Mouse (Mus musculus): ENCODE results near the gene Tcea3. TPM values are rescaled to one million over a fixed set of nuclear protein-coding genes. Genes with fewer than 3 reads are reported as not detected.
A peak's percentile ranks its signal among the peaks of the same experiment; 100 is the strongest.

The Tcea3 gene
- polyA plus RNA-seq, 1 experiment from 2014 or later: 37.6 TPM

DNA sequence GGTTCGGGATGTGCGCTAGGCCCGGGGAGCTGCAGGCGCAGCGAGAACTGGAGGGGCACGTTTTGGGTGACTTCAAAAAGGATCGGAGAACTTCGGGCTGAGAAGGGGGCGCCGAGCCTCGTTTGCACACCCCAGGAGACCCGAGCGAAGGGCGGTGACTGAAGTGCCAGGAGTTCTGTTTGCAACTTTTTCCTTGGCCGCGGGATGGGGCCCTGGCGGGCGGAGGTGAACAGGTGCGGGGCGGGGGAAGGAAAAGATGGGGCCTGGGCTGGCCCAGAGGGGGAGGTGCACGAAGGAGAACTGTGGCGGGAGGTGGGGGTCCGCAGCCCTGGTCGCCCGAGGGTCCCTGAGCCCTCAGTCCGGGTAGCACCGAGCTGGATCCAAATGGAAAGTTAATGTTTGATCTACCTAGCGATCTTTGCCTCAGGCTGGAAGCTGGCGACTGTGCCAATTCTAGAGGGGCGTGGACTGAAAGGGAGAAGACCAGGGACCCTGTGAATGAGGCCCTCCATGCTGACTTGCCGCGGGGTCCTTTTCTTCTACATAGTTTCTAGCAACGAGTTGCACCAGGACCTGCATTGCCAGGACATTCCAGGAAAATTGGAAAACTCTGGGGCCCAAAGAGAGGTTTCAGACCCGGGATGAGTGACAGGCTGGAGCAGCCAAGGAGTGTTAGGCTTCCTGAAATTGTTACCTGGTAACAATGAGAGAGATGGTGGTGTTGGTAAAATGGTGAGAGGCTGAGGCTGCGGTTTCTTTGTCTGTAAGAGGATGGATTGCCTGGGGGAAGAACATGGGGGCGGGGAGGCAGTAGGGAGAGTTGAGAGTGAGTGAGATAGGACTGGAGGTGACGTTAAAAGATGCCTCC is 1.2 kb downstream of the Tcea3 start:
- no peak for TF ChIP-seq EP300 (IDR thresholded peaks at IDR 0.05; ENCODE audit: low read depth)
- no peak for TF ChIP-seq CTCF (IDR thresholded peaks at IDR 0.05; ENCODE audit: low read depth)
- Histone ChIP-seq H3K9ac (replicated peaks) (peak overlapping the region; percentile 54), H3K36me3 (replicated peaks; ENCODE audit: insufficient read depth, low read length) (0 out of 2 replicates have a peak, but pooled peaks cover 5% of the 10 kb centered on the region), H3K27ac (ENCODE audit: low read depth) (peak overlapping the region; percentile 51), H3K4me1 (ENCODE audit: insufficient read depth) (peaks cover 17% of the 10 kb centered on the region), H3K27me3 (ENCODE audit: insufficient read depth, low read length) (peaks cover 46% of the 10 kb centered on the region), H3K4me2 (ENCODE audit: low read depth, low read length) (peak overlapping the region; percentile 82), H3K9me3 (ENCODE audit: low read length) (no peaks in the 10 kb centered on the region), H3K4me3 (ENCODE audit: low read depth, low read length) (peak overlapping the region; percentile 58)
- DNase-seq (peak; percentile 51), ATAC-seq (peak; percentile 55)
- 1% methylated on average over 34 of the region's 37 CpGs for WGBS (ENCODE audit: insufficient replicate concordance)

GRCm38 (mm10) chr4:136249332-136249647 is 1.8 kb downstream of the Tcea3 start:
- Histone ChIP-seq H3K4me2 (ENCODE audit: low read depth, low read length) (peak overlapping the region; percentile 82), H3K9me3 (ENCODE audit: low read length) (no peaks in the 10 kb centered on the region), H3K36me3 (replicated peaks; ENCODE audit: insufficient read depth, low read length) (0 out of 2 replicates have a peak, but pooled peaks cover 2% of the 10 kb centered on the region), H3K9ac (replicated peaks) (no peak overlapping the region), H3K4me3 (ENCODE audit: low read depth, low read length) (peak overlapping the region; percentile 58), H3K27me3 (ENCODE audit: insufficient read depth, low read length) (peaks cover 42% of the 10 kb centered on the region), H3K27ac (ENCODE audit: low read depth) (no peak overlapping the region; the same call in 1 of the 2 replicates), H3K4me1 (ENCODE audit: insufficient read depth) (peaks cover 17% of the 10 kb centered on the region)
- DNase-seq (no peak), ATAC-seq (no peak)
- TF ChIP-seq EP300 (IDR thresholded peaks at IDR 0.05; ENCODE audit: low read depth) (no peak), CTCF (IDR thresholded peaks at IDR 0.05; ENCODE audit: low read depth) (no peak)
- 9% methylated on average over 11 of the region's 11 CpGs for WGBS (ENCODE audit: insufficient replicate concordance)

DNA sequence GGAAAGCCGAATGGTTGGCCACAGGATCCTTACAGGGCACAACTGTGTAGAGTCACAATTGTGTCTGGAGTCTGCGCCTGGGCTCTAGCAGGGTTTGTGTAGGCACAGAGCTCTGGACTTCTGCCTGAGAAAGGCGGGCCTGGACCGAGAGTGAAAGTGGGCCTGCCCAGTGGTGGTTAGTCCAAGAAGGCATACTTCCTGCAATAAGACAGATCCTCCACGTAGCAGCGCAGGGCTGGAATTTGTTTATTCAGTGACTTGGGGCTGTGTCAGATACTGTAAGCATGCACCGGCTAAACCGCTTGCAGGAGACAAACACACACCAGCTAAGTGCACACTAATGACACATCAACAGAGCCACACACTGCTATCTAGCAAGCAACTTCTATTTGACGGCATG is 2.3 kb downstream of the Tcea3 start:
- 0 out of 2 replicates have a peak, but pooled peaks cover 2% of the 10 kb centered on the region for H3K36me3 ChIP-seq (replicated peaks; ENCODE audit: insufficient read depth, low read length)
- H3K9ac ChIP-seq (replicated peaks): no peak overlapping the region
- H3K27ac ChIP-seq (ENCODE audit: low read depth): no peak overlapping the region
- no peaks in the 10 kb centered on the region for H3K9me3 ChIP-seq (ENCODE audit: low read length)
- H3K4me3 ChIP-seq (ENCODE audit: low read depth, low read length): no peak overlapping the region
- H3K4me2 ChIP-seq (ENCODE audit: low read depth, low read length): peak overlapping the region; percentile 82; the same call in 1 of the 2 replicates
- DNase-seq (no peak), ATAC-seq (peak; percentile 36)
- TF ChIP-seq CTCF (IDR thresholded peaks at IDR 0.05; ENCODE audit: low read depth): no peak
- TF ChIP-seq EP300 (IDR thresholded peaks at IDR 0.05; ENCODE audit: low read depth): no peak
- H3K4me1 ChIP-seq (ENCODE audit: insufficient read depth): peaks cover 17% of the 10 kb centered on the region
- WGBS (ENCODE audit: insufficient replicate concordance): 34% methylated on average over 9 of the region's 9 CpGs
- peaks cover 41% of the 10 kb centered on the region for H3K27me3 ChIP-seq (ENCODE audit: insufficient read depth, low read length)

GRCm38 (mm10) chr4:136255919-136256318 is 8.4 kb downstream of the Tcea3 start:
- Histone ChIP-seq H3K9me3 (ENCODE audit: low read length) (no peaks in the 10 kb centered on the region), H3K9ac (replicated peaks) (no peak overlapping the region), H3K4me2 (ENCODE audit: low read depth, low read length) (no peak overlapping the region), H3K27me3 (ENCODE audit: insufficient read depth, low read length) (no peaks in the 10 kb centered on the region), H3K27ac (ENCODE audit: low read depth) (no peak overlapping the region), H3K4me3 (ENCODE audit: low read depth, low read length) (no peak overlapping the region), H3K4me1 (ENCODE audit: insufficient read depth) (0 out of 2 replicates have a peak, but pooled peaks cover 5% of the 10 kb centered on the region), H3K36me3 (replicated peaks; ENCODE audit: insufficient read depth, low read length) (no peaks in the 10 kb centered on the region)
- ATAC-seq: 0 out of 2 replicates have a peak, but pooled peaks have one; percentile 20
- no peak for DNase-seq
- TF ChIP-seq EP300 (IDR thresholded peaks at IDR 0.05; ENCODE audit: low read depth) (no peak), CTCF (IDR thresholded peaks at IDR 0.05; ENCODE audit: low read depth) (no peak)
- WGBS (ENCODE audit: insufficient replicate concordance): 23% methylated on average over 6 of the region's 6 CpGs

DNA sequence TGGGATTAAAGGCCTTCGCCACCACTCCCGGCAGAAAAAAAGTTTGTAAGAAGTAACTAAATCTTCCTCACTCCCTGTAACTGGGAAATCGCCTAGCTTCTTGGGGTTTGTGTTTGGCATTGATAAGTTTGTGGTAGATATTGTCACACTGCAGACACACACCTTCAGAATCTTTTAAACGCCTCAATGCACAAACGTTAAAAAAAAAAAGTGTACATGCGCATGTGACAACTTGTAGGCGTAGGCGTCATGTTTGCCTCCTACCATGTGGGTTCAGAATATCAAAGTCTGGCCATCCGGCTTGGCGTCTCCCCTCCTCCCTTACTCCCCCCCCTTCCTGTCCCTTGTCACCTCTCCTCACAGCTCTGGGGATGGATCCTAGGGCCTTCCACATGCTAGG is 9.2 kb downstream of the Tcea3 start:
- H3K27me3 ChIP-seq (ENCODE audit: insufficient read depth, low read length): no peaks in the 10 kb centered on the region
- TF ChIP-seq EP300 (IDR thresholded peaks at IDR 0.05; ENCODE audit: low read depth) (no peak), CTCF (IDR thresholded peaks at IDR 0.05; ENCODE audit: low read depth) (no peak)
- 34% methylated on average over 10 of the region's 10 CpGs for WGBS (ENCODE audit: insufficient replicate concordance)
- no peaks in the 10 kb centered on the region for H3K9me3 ChIP-seq (ENCODE audit: low read length)
- no peaks in the 10 kb centered on the region for H3K36me3 ChIP-seq (replicated peaks; ENCODE audit: insufficient read depth, low read length)
- 0 out of 2 replicates have a peak, but pooled peaks cover 5% of the 10 kb centered on the region for H3K4me1 ChIP-seq (ENCODE audit: insufficient read depth)
- H3K4me2 ChIP-seq (ENCODE audit: low read depth, low read length): no peak overlapping the region
- H3K9ac ChIP-seq (replicated peaks): no peak overlapping the region
- no peak overlapping the region for H3K27ac ChIP-seq (ENCODE audit: low read depth)
- ATAC-seq (no peak), DNase-seq (no peak)
- no peak overlapping the region for H3K4me3 ChIP-seq (ENCODE audit: low read depth, low read length)

DNA sequence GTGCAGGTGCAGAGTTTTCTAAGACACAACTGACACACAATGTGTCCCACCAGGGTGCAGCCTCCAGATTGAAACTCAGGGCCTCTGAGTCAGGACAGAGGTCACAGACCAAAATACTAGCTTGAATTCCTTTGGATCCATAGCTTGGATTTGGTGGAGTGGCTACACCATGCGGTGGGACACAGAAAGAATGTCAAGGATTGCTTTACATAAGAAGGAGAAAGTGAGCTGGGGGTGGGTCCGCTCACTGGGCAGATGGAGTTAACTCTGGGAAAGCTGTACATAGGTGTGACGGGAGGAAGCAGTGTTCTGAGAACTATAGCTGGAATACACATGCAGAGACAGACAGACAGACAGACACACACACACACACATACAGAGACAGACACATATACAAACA is 12.4 kb downstream of the Tcea3 start:
- Histone ChIP-seq H3K27ac (ENCODE audit: low read depth) (no peak overlapping the region), H3K9me3 (ENCODE audit: low read length) (no peaks in the 10 kb centered on the region), H3K4me2 (ENCODE audit: low read depth, low read length) (no peak overlapping the region), H3K36me3 (replicated peaks; ENCODE audit: insufficient read depth, low read length) (no peaks in the 10 kb centered on the region), H3K4me3 (ENCODE audit: low read depth, low read length) (no peak overlapping the region), H3K4me1 (ENCODE audit: insufficient read depth) (0 out of 2 replicates have a peak, but pooled peaks cover 5% of the 10 kb centered on the region), H3K9ac (replicated peaks) (no peak overlapping the region), H3K27me3 (ENCODE audit: insufficient read depth, low read length) (no peaks in the 10 kb centered on the region)
- DNase-seq (no peak), ATAC-seq (no peak)
- 66% methylated on average over 3 of the region's 3 CpGs for WGBS (ENCODE audit: insufficient replicate concordance)
- no peak for TF ChIP-seq EP300 (IDR thresholded peaks at IDR 0.05; ENCODE audit: low read depth)
- no peak for TF ChIP-seq CTCF (IDR thresholded peaks at IDR 0.05; ENCODE audit: low read depth)

Measured in liver, postnatal 0 days (tissue).